Mouse (Mus musculus): Measurements from ENCODE around the gene Zfp143.

- TF ChIP-seq CTCF (IDR thresholded peaks at IDR 0.05; ENCODE audit: low read depth) (no peak), EP300 (optimal IDR thresholded peaks at IDR 0.05) (no peak)
Observed at GRCm38 (mm10) chr7:110110061-110110656, 49.1 kb downstream of the Zfp143 start.

Data from stomach, postnatal 0 days (tissue).